Mouse (Mus musculus) G1E (cell line): ENCODE results near the gene Skint1. TPM values are rescaled to one million over a fixed set of nuclear protein-coding genes. Genes with fewer than 3 reads are reported as not detected.
"Not testable (repeated sequence)": the region's sequence is repeated elsewhere in the genome, so short reads cannot be mapped to it uniquely, and the experiment has no call there.

Experiments used
- ATAC-seq: 2 replicates; pipeline ENCODE4 v1.8.0; 2016; ENCODE audit warnings: mild to moderate bottlenecking; ENCODE audit not compliant: insufficient number of reproducible peaks, poor library complexity, low FRiP score, severe bottlenecking; ENCODE audit errors: extremely low read depth
- DNase-seq: peaks from one replicate; pipeline ENCODE4 v3.0.0; 2012; ENCODE audit warnings: low spot score
- H3K27me3 ChIP-seq: 2 replicates; pipeline ENCODE4 v1.6.1; 2012; ENCODE audit warnings: mild to moderate bottlenecking, low read length, inconsistent platforms; ENCODE audit not compliant: insufficient read depth
- H3K36me3 ChIP-seq: replicated peaks from 2 replicates; pipeline ENCODE3; 2012; ENCODE audit warnings: mild to moderate bottlenecking, inconsistent platforms
- H3K4me1 ChIP-seq: 2 replicates; pipeline ENCODE4 v1.6.1; 2012; ENCODE audit warnings: low read depth, low read length, inconsistent platforms, mixed read lengths; ENCODE audit not compliant: insufficient read depth
- H3K4me3 ChIP-seq: 2 replicates; pipeline ENCODE4 v1.5.1; 2012; ENCODE audit warnings: low read depth, mild to moderate bottlenecking, inconsistent platforms, low read length, moderate library complexity, mixed read lengths
- H3K9me3 ChIP-seq: replicated peaks from 2 replicates; pipeline ENCODE4 v1.6.1; 2012; ENCODE audit warnings: inconsistent platforms
- CTCF ChIP-seq: IDR thresholded peaks from 2 replicates; pipeline ENCODE4 v1.5.1; 2012; ENCODE audit warnings: low read depth, low read length, inconsistent platforms, mixed read lengths
- GATA1 ChIP-seq: IDR thresholded peaks from 2 replicates; pipeline ENCODE4 v1.6.1; 2012; ENCODE audit warnings: borderline replicate concordance, low read length, inconsistent platforms, mixed read lengths
- GATA2 ChIP-seq: IDR thresholded peaks from 2 replicates; pipeline ENCODE4 v1.6.1; 2012; ENCODE audit warnings: low read depth, low read length, inconsistent platforms, borderline replicate concordance
- POLR2AphosphoS5 ChIP-seq: IDR thresholded peaks from 2 replicates; pipeline ENCODE4 v1.6.1; 2012; ENCODE audit warnings: low read depth, low read length, inconsistent platforms; ENCODE audit not compliant: insufficient replicate concordance
- TAL1 ChIP-seq: conservative IDR thresholded peaks from 2 replicates; pipeline ENCODE4 v1.6.1; 2012; ENCODE audit warnings: low read depth, low read length, inconsistent platforms, mixed read lengths
- polyA plus RNA-seq: library from polyadenylated mRNA; stranded (reverse); fragments of >175 nt; gene quantifications from 2 replicates; pipeline ENCODE4 v1.2.3, GENCODE M21; 2012
- total RNA-seq, 2 experiments: library from RNA; stranded (forward) in 1 of 2; stranded (reverse) in 1 of 2; fragments of 200-1000 nt in 1 of 2; fragments of >200 nt in 1 of 2; fragmentation: Nextera tagmentation in 1 of 2; gene quantifications; 2 replicates each; pipeline ENCODE4 v1.2.3; 2014 to 2017

Gene Skint1
- total RNA-seq (2014; fragmentation: Nextera tagmentation) (not detected in 2 replicates), total RNA-seq (2017) (not detected in 2 replicates), polyA plus RNA-seq (not detected in 2 replicates)

- Histone ChIP-seq H3K27me3 (no peaks in the 10 kb centered on the region), H3K4me3 (no peak within 1 kb of the TSS), H3K9me3 (no peaks in the 10 kb centered on the region), H3K4me1 (no peaks in the 10 kb centered on the region), H3K36me3 (no peaks in the 10 kb centered on the region)
- DNase-seq (no peak), ATAC-seq (no peak)
- TF ChIP-seq CTCF (no peak), TAL1 (no peak), GATA2 (no peak), GATA1 (no peak), POLR2AphosphoS5 (no peak)
These were observed at the start of gene Skint1 for GRCm38 (mm10) chr4:112005969-112006368. Gene Skint1, plus strand, starts transcription at chr4:112006269.

- Histone ChIP-seq H3K4me3 (no peak overlapping the region), H3K27me3 (no peaks in the 10 kb centered on the region), H3K36me3 (no peaks in the 10 kb centered on the region), H3K9me3 (no peaks in the 10 kb centered on the region), H3K4me1 (no peaks in the 10 kb centered on the region)
- no peak for TF ChIP-seq GATA2
- no peak for TF ChIP-seq POLR2AphosphoS5
- no peak for TF ChIP-seq TAL1
- no peak for TF ChIP-seq CTCF
- TF ChIP-seq GATA1, result no peak
- DNase-seq, result no peak
- no peak for ATAC-seq
These were observed 44.8 kb upstream of the Skint1 start for GRCm38 (mm10) chr4:111961309-111961708.

- not testable (repeated sequence) for H3K27me3 ChIP-seq, H3K4me3 ChIP-seq, H3K4me1 ChIP-seq, ATAC-seq, H3K9me3 ChIP-seq, H3K36me3 ChIP-seq, DNase-seq
These were observed 42.8 kb upstream of the Skint1 start for GRCm38 (mm10) chr4:111963241-111963640.

- Histone ChIP-seq H3K27me3 (no peaks in the 10 kb centered on the region), H3K36me3 (no peaks in the 10 kb centered on the region), H3K4me3 (no peak overlapping the region), H3K4me1 (no peaks in the 10 kb centered on the region), H3K9me3 (no peaks in the 10 kb centered on the region)
- DNase-seq (no peak), ATAC-seq (no peak)
- TF ChIP-seq GATA2 (no peak), CTCF (no peak), GATA1 (no peak)
These were observed 42.4 kb upstream of the Skint1 start for GRCm38 (mm10) chr4:111963669-111964068.

GRCm38 (mm10) chr4:111972623-111973022 is 33.4 kb upstream of the Skint1 start, which contains the start of gene Skint7:
Gene Skint7, plus strand, starts transcription at chr4:111972923.
- H3K4me1 ChIP-seq, result no peaks in the 10 kb centered on the region
- TF ChIP-seq GATA2 (no peak), POLR2AphosphoS5 (no peak), CTCF (no peak), GATA1 (no peak), TAL1 (no peak)
- ATAC-seq (no peak), DNase-seq (no peak)
- no peaks in the 10 kb centered on the region for H3K27me3 ChIP-seq
- H3K9me3 ChIP-seq, result no peaks in the 10 kb centered on the region
- no peak within 1 kb of the TSS for H3K4me3 ChIP-seq
- H3K36me3 ChIP-seq, result no peaks in the 10 kb centered on the region

- ATAC-seq (no peak), DNase-seq (no peak)
- H3K27me3 ChIP-seq, result no peaks in the 10 kb centered on the region
- no peaks in the 10 kb centered on the region for H3K9me3 ChIP-seq
- H3K4me1 ChIP-seq, result no peaks in the 10 kb centered on the region
- TF ChIP-seq GATA1 (no peak), TAL1 (no peak), GATA2 (no peak), POLR2AphosphoS5 (no peak)
- no peaks in the 10 kb centered on the region for H3K36me3 ChIP-seq
- no peak within 1 kb of the TSS for H3K4me3 ChIP-seq
These were observed 65.6 kb downstream of the Skint1 start, which contains the start of gene Skint4 for GRCm38 (mm10) chr4:112071716-112072115. Gene Skint4, plus strand, starts transcription at chr4:112072016.

Other genes starting within 250 kb of the Skint1 start
- not detected in 2 replicates for gene Slc5a9, start 103.4 kb upstream of the Skint1 start, total RNA-seq (2014; fragmentation: Nextera tagmentation)
- gene Slc5a9, start 103.4 kb upstream of the Skint1 start, total RNA-seq (2017), result 0.12 and 0.16 TPM in 2 replicates
- not detected in 2 replicates for gene Slc5a9, start 103.4 kb upstream of the Skint1 start, polyA plus RNA-seq
- gene Skint8, start 86.9 kb upstream of the Skint1 start, total RNA-seq (2014; fragmentation: Nextera tagmentation), result not detected in 2 replicates
- 0.12 and 0.16 TPM in 2 replicates for gene Skint8, start 86.9 kb upstream of the Skint1 start, total RNA-seq (2017)
- gene Skint8, start 86.9 kb upstream of the Skint1 start, polyA plus RNA-seq, result not detected in 2 replicates
- gene Skint7, start 33.3 kb upstream of the Skint1 start, total RNA-seq (2014; fragmentation: Nextera tagmentation), result not detected in 2 replicates
- 0.05 TPM in 1 of 2 replicates, not detected in the other for gene Skint7, start 33.3 kb upstream of the Skint1 start, total RNA-seq (2017)
- gene Skint7, start 33.3 kb upstream of the Skint1 start, polyA plus RNA-seq, result not detected in 2 replicates
- not detected in 2 replicates for gene Skint4, start 65.7 kb downstream of the Skint1 start, total RNA-seq (2014; fragmentation: Nextera tagmentation)
- gene Skint4, start 65.7 kb downstream of the Skint1 start, total RNA-seq (2017), result not detected in 2 replicates
- not detected in 2 replicates for gene Skint4, start 65.7 kb downstream of the Skint1 start, polyA plus RNA-seq
- gene Skint3, start 226.0 kb downstream of the Skint1 start, total RNA-seq (2014; fragmentation: Nextera tagmentation), result not detected in 2 replicates
- not detected in 2 replicates for gene Skint3, start 226.0 kb downstream of the Skint1 start, total RNA-seq (2017)
- gene Skint3, start 226.0 kb downstream of the Skint1 start, polyA plus RNA-seq, result not detected in 2 replicates